Mouse (Mus musculus): ENCODE results near the gene Eps8l2.

- TF ChIP-seq TAL1 (IDR thresholded peaks at IDR 0.05; ENCODE audit: low read length) (no peak), GATA1 (IDR thresholded peaks at IDR 0.05; ENCODE audit: low read length) (no peak)
Measured at GRCm38 (mm10) chr7:141371942-141372595, 33.4 kb downstream of the Eps8l2 start.

All from erythroblast, embryonic 14.5 days (primary cell).